ENCODE assay signal across 8 mouse cellular contexts in genomic region chr3:153668447-153669290, GRCm38 (mm10). TPM values are rescaled to one million over a fixed set of nuclear protein-coding genes. Genes with fewer than 3 reads are reported as not detected.
DNase-seq lines count a peak whose midpoint lies in the region; ATAC-seq and TF ChIP-seq lines count a peak whose summit lies in the region.

No protein-coding gene starts in this region.

- H3K4me2 ChIP-seq in neural tube, embryonic 15.5 days: no peak overlapping the region
- H3K4me2 ChIP-seq in heart, embryonic 15.5 days: no peak overlapping the region
- no peak overlapping the region for H3K4me2 ChIP-seq in limb, embryonic 14.5 days (replicated peaks; ENCODE audit: low read depth, low read length, severe bottlenecking)

- no peaks in the 10 kb centered on the region for H3K27me3 ChIP-seq in neural tube, embryonic 15.5 days (replicated peaks)
- 0 out of 2 replicates have a peak, but pooled peaks cover 2% of the 10 kb centered on the region for H3K27me3 ChIP-seq in heart, embryonic 15.5 days
- H3K27me3 ChIP-seq in limb, embryonic 14.5 days (ENCODE audit: control insufficient read depth, insufficient read depth, low read length): no peaks in the 10 kb centered on the region

- ATAC-seq in neural tube, embryonic 15.5 days (ENCODE audit: low FRiP score): no peak
- ATAC-seq in heart, embryonic 15.5 days (replicated peaks; ENCODE audit: insufficient number of reproducible peaks, insufficient read depth, low FRiP score, low read depth): peak; percentile 59; the same call in 1 of the 2 replicates
- no peak for ATAC-seq in limb, embryonic 14.5 days (ENCODE audit: low FRiP score, low read depth)

- H3K9me3 ChIP-seq in neural tube, embryonic 15.5 days (replicated peaks): no peaks in the 10 kb centered on the region
- no peaks in the 10 kb centered on the region for H3K9me3 ChIP-seq in heart, embryonic 15.5 days (replicated peaks)
- H3K9me3 ChIP-seq in limb, embryonic 14.5 days (ENCODE audit: control insufficient read depth, low read length): no peaks in the 10 kb centered on the region

- H3K4me1 ChIP-seq in neural tube, embryonic 15.5 days: peaks cover 15% of the 10 kb centered on the region
- peaks cover 14% of the 10 kb centered on the region; the same call in 1 of the 2 replicates for H3K4me1 ChIP-seq in heart, embryonic 15.5 days (replicated peaks)
- peaks cover 12% of the 10 kb centered on the region for H3K4me1 ChIP-seq in limb, embryonic 14.5 days (ENCODE audit: control insufficient read depth, insufficient read depth, low read length)

- no peaks in the 10 kb centered on the region for H3K36me3 ChIP-seq in neural tube, embryonic 15.5 days
- no peaks in the 10 kb centered on the region for H3K36me3 ChIP-seq in heart, embryonic 15.5 days
- no peaks in the 10 kb centered on the region for H3K36me3 ChIP-seq in limb, embryonic 14.5 days (ENCODE audit: control insufficient read depth, insufficient read depth, low read length)

- intact Hi-C loops in left cerebral cortex, adult 2 months (cut with DNase I): no loop called here

- no peak overlapping the region for H3K4me3 ChIP-seq in neural tube, embryonic 15.5 days (replicated peaks)
- no peak overlapping the region for H3K4me3 ChIP-seq in heart, embryonic 15.5 days
- H3K4me3 ChIP-seq in limb, embryonic 14.5 days (replicated peaks; ENCODE audit: low read length): no peak overlapping the region
- no peak overlapping the region for H3K4me3 ChIP-seq in left cerebral cortex, adult 2 months

- TF ChIP-seq CTCF in left cerebral cortex, adult 2 months (IDR thresholded peaks at IDR 0.05): no peak

- 65% methylated on average over 21 of the region's 21 CpGs for WGBS in neural tube, embryonic 15.5 days
- 72% methylated on average over 21 of the region's 21 CpGs for WGBS in heart, embryonic 15.5 days
- WGBS in limb, embryonic 14.5 days: 77% methylated on average over 21 of the region's 21 CpGs

- no peak overlapping the region for H3K9ac ChIP-seq in neural tube, embryonic 15.5 days (replicated peaks)
- H3K9ac ChIP-seq in heart, embryonic 15.5 days: no peak overlapping the region
- H3K9ac ChIP-seq in limb, embryonic 14.5 days (ENCODE audit: low read depth, low read length, severe bottlenecking): no peak overlapping the region

- no peak overlapping the region for H3K27ac ChIP-seq in neural tube, embryonic 15.5 days (replicated peaks)
- 0 out of 2 replicates have a peak overlapping the region, but pooled peaks have one; percentile 10 for H3K27ac ChIP-seq in heart, embryonic 15.5 days
- no peak overlapping the region for H3K27ac ChIP-seq in limb, embryonic 14.5 days (replicated peaks; ENCODE audit: low read depth, low read length)
- no peak overlapping the region for H3K27ac ChIP-seq in left cerebral cortex, adult 2 months

- no peak for TF ChIP-seq POLR2A in limb, embryonic 14.5 days (IDR thresholded peaks at IDR 0.05; ENCODE audit: borderline replicate concordance, extremely low read depth, insufficient read depth, insufficient read length)

- peak; percentile 24 for DNase-seq in neural tube, embryonic 10.5 days (ENCODE audit: extremely low spot score, low spot score)
- DNase-seq in limb, embryonic 14.5 days (ENCODE audit: low spot score): peak; percentile 45
- DNase-seq in urinary bladder, postnatal 14 days (ENCODE audit: low spot score): no peak
- no peak for DNase-seq in layer of hippocampus, adult 8-10 months (ENCODE audit: low spot score in 2 of 2)
- no peak for DNase-seq in left cerebral cortex, adult 2 months (ENCODE audit: extremely low spot score in 1 of 2, low spot score in 2 of 2)
- DNase-seq in spleen, adult 18-20 months: no peak

RNA-seq across cellular contexts. Expression of gene St6galnac3, which starts 56.3 kb away (rescaled TPM):
- 23.0 and 23.5 TPM in 2 replicates for polyA plus RNA-seq in neural tube, embryonic 15.5 days (2015; fragmentation: Nextera tagmentation; extraction: Ambion mirVana)
- 15.8 and 25.5 TPM in 2 replicates for polyA plus RNA-seq in heart, embryonic 15.5 days (2015; fragmentation: Nextera tagmentation; extraction: Ambion mirVana)
- polyA plus RNA-seq in limb, embryonic 14.5 days (2012; rRNA removed): 20.7 and 21.3 TPM in 2 replicates
- 36.0 and 49.5 TPM in 2 replicates for polyA plus RNA-seq in limb, embryonic 14.5 days (2014; fragmentation: Nextera tagmentation; extraction: Ambion mirVana)
- total RNA-seq in layer of hippocampus, adult 8-10 months (2022): 10 to 100 TPM; 23.7 to 38.8 (median 30.1) TPM
- total RNA-seq in left cerebral cortex, adult 2 months (2021): 10 to 100 TPM; 17.1 to 18.8 TPM

Comparison
In these comparisons a context has a peak if more than half of its experiments do, and no peak if none do; other contexts are left out.
1. DNase-seq: peak in neural tube, embryonic 10.5 days (single experiment) and limb, embryonic 14.5 days (single experiment); none in urinary bladder, postnatal 14 days (single experiment), layer of hippocampus, adult 8-10 months (0 of 2), left cerebral cortex, adult 2 months (0 of 2) and spleen, adult 18-20 months (0 of 2).